9 mouse cellular contexts compared by ENCODE assay signal in genomic region chr5:60608943-60609614, GRCm38 (mm10).
DNase-seq lines count a peak whose midpoint lies in the region; ATAC-seq and TF ChIP-seq lines count a peak whose summit lies in the region.
"Had no signal": no experiment of that assay in that cellular context is flagged by ENCODE, and none has a peak within 500 bp of the region (broad histone marks: within the 10 kb centered on the region; RNA-seq: fewer than 3 reads in every experiment).

No protein-coding gene starts in this region.

- TF ChIP-seq RAD21 in MEL (IDR thresholded peaks at IDR 0.05; ENCODE audit: low read depth, low read length) = peak; percentile 60

- no peaks in the 10 kb centered on the region for H3K79me2 ChIP-seq in MEL (ENCODE audit: control insufficient read depth, insufficient read depth, low read length, poor library complexity)

- TF ChIP-seq POLR2A in MEL (IDR thresholded peaks at IDR 0.05; ENCODE audit: control insufficient read depth in 1 of 2, insufficient read depth in 1 of 2, low read depth in 1 of 2, low read length in 2 of 2, poor library complexity in 1 of 2) = no peak

- no peaks in the 10 kb centered on the region for H3K4me1 ChIP-seq in heart, embryonic 12.5 days (replicated peaks)
- H3K4me1 ChIP-seq in MEL (ENCODE audit: control insufficient read depth in 1 of 2, insufficient read depth in 2 of 2, low read length in 2 of 2) = no peaks in the 10 kb centered on the region
- no peaks in the 10 kb centered on the region for H3K4me1 ChIP-seq in intestine, embryonic 16.5 days (ENCODE audit: control insufficient read depth, insufficient read depth, low read length)

- H3K4me3 ChIP-seq in heart, embryonic 12.5 days = no peak overlapping the region
- no peak overlapping the region for H3K4me3 ChIP-seq in MEL (ENCODE audit: control insufficient read depth in 1 of 2, insufficient read depth in 1 of 2, low read depth in 2 of 2, low read length in 2 of 2)
- H3K4me3 ChIP-seq in left cerebral cortex, adult 2 months = no peak overlapping the region
- no peak overlapping the region for H3K4me3 ChIP-seq in intestine, embryonic 16.5 days (ENCODE audit: low read length)
- H3K4me3 ChIP-seq: myocyte had no signal

- H3K27ac ChIP-seq in heart, embryonic 12.5 days (ENCODE audit: poor library complexity, severe bottlenecking) = no peak overlapping the region
- no peak overlapping the region for H3K27ac ChIP-seq in MEL (ENCODE audit: control insufficient read depth, low read depth, low read length)
- H3K27ac ChIP-seq in left cerebral cortex, adult 2 months = no peak overlapping the region
- H3K27ac ChIP-seq in intestine, embryonic 16.5 days (ENCODE audit: low read length) = no peak overlapping the region

- intact Hi-C loops in heart, postnatal 10 days (cut with DNase I) = no loop called here
- intact Hi-C loops in left cerebral cortex, adult 2 months (cut with DNase I) = no loop called here

- peak; percentile 8 to 11 for DNase-seq in heart, postnatal 10 days
- peak; percentile 40 for DNase-seq in MEL (ENCODE audit: low read depth, low spot score)
- DNase-seq in embryo, embryonic 9.5 days (ENCODE audit: extremely low spot score) = peak; percentile 9
- DNase-seq in left cerebral cortex, adult 2 months (ENCODE audit: extremely low spot score in 1 of 2, low spot score in 2 of 2) = peak; percentile 41 to 47
- DNase-seq in thymus, postnatal 14 days = no peak
- no peak for DNase-seq in testis, postnatal 14 days (ENCODE audit: low spot score)

- no peak for ATAC-seq in heart, embryonic 12.5 days (ENCODE audit: insufficient number of reproducible peaks, low FRiP score)
- ATAC-seq in intestine, embryonic 16.5 days = no peak

- no peak overlapping the region for H3K9ac ChIP-seq in heart, embryonic 12.5 days
- H3K9ac ChIP-seq in MEL (ENCODE audit: control insufficient read depth, low read depth, low read length, poor library complexity, severe bottlenecking) = no peak overlapping the region
- H3K9ac ChIP-seq in intestine, embryonic 16.5 days (ENCODE audit: low read depth, low read length) = no peak overlapping the region

- H3K27me3 ChIP-seq in heart, embryonic 12.5 days (replicated peaks) = no peaks in the 10 kb centered on the region
- H3K27me3 ChIP-seq in MEL (ENCODE audit: control insufficient read depth in 1 of 2, insufficient read depth in 2 of 2, low read length in 2 of 2) = no peaks in the 10 kb centered on the region
- no peaks in the 10 kb centered on the region for H3K27me3 ChIP-seq in intestine, embryonic 16.5 days (replicated peaks; ENCODE audit: control insufficient read depth, insufficient read depth, low read length)

- TF ChIP-seq CTCF in MEL (IDR thresholded peaks at IDR 0.05 in 2 of 3, conservative IDR thresholded peaks at IDR 0.05 in 1 of 3; ENCODE audit: control insufficient read depth in 1 of 3, insufficient read depth in 1 of 3, low read depth in 2 of 3, low read length in 3 of 3, poor library complexity in 1 of 3, severe bottlenecking in 1 of 3) = peak; percentile 7 to 55 (median 26); a peak in 5 of 6 replicates
- peak; percentile 77 for TF ChIP-seq CTCF in left cerebral cortex, adult 2 months (IDR thresholded peaks at IDR 0.05)

- 32% methylated on average over 4 of the region's 4 CpGs for WGBS in heart, embryonic 12.5 days
- WGBS in intestine, embryonic 16.5 days = 29% methylated on average over 4 of the region's 4 CpGs

- TF ChIP-seq EP300 in MEL (IDR thresholded peaks at IDR 0.05; ENCODE audit: low read depth in 1 of 2, low read length in 2 of 2) = no peak

- no peaks in the 10 kb centered on the region for H3K9me3 ChIP-seq in heart, embryonic 12.5 days (replicated peaks)
- H3K9me3 ChIP-seq in MEL (replicated peaks; ENCODE audit: insufficient read depth, low read length) = no peaks in the 10 kb centered on the region
- no peaks in the 10 kb centered on the region for H3K9me3 ChIP-seq in intestine, embryonic 16.5 days (ENCODE audit: control insufficient read depth, low read length)

- H3K36me3 ChIP-seq in heart, embryonic 12.5 days = no peaks in the 10 kb centered on the region
- no peaks in the 10 kb centered on the region for H3K36me3 ChIP-seq in MEL (ENCODE audit: control insufficient read depth in 1 of 2, insufficient read depth in 2 of 2, low read length in 2 of 2)
- H3K36me3 ChIP-seq in intestine, embryonic 16.5 days (ENCODE audit: control insufficient read depth, insufficient read depth, low read length) = no peaks in the 10 kb centered on the region

- H3K4me2 ChIP-seq in heart, embryonic 12.5 days = no peak overlapping the region
- H3K4me2 ChIP-seq in intestine, embryonic 16.5 days (ENCODE audit: low read depth, low read length) = no peak overlapping the region

TF ChIP-seq in MEL, 35 proteins besides CTCF, POLR2A, EP300 and RAD21:
- TF ChIP-seq SMC3 (IDR thresholded peaks at IDR 0.05; ENCODE audit: low read depth, low read length) (peak; percentile 71), TAL1 (IDR thresholded peaks at IDR 0.05; ENCODE audit: low read length) (no peak), CHD2 (IDR thresholded peaks at IDR 0.05; ENCODE audit: low read length) (no peak), GATA1 (IDR thresholded peaks at IDR 0.05; ENCODE audit: low read depth, low read length) (no peak), ZC3H11A (IDR thresholded peaks at IDR 0.05; ENCODE audit: low read depth, low read length) (peak; percentile 51)

Comparison
In these comparisons a context has a peak if more than half of its experiments do, and no peak if none do; other contexts are left out.
1. DNase-seq: peak in heart, postnatal 10 days (2 of 2), MEL (single experiment), embryo, embryonic 9.5 days (single experiment) and left cerebral cortex, adult 2 months (2 of 2); none in thymus, postnatal 14 days (single experiment) and testis, postnatal 14 days (single experiment).